Mouse (Mus musculus) colon, adult 2 months (tissue): Measurements from ENCODE around the gene Vmn1r137. TPM values are rescaled to one million over a fixed set of nuclear protein-coding genes. Genes with fewer than 3 reads are reported as not detected.

ENCODE experiments used
- polyA plus RNA-seq: library from polyadenylated mRNA; depleted of rRNA; stranded (reverse); fragments of >200 nt; gene quantifications from 2 replicates; pipeline ENCODE4 v1.2.3, GENCODE M21; 2012; rRNA removed

The Vmn1r137 gene
- polyA plus RNA-seq: not detected in 2 replicates

DNA sequence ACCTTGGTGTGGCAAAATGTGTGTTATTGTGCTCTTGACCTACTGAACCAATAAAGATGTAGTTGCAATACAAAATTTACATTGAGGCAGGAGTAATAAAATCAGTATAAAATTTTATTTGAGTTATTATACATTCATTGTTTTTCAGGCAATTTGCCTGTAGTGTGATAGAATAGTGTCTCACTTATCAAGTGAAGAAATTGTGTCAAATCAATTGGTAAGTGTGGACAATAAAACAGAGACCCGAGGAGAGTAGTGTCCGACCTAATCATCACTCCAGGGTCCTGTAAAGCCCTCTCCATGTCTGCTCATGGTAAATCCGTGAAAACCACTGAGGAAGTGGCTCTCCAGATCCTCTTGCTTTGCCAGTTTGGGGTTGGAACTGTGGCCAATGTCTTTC, at the start of gene Vmn1r137:
Vmn1r137 (plus strand) TSS at position 301 of the 400 bp plus-strand sequence.

DNA sequence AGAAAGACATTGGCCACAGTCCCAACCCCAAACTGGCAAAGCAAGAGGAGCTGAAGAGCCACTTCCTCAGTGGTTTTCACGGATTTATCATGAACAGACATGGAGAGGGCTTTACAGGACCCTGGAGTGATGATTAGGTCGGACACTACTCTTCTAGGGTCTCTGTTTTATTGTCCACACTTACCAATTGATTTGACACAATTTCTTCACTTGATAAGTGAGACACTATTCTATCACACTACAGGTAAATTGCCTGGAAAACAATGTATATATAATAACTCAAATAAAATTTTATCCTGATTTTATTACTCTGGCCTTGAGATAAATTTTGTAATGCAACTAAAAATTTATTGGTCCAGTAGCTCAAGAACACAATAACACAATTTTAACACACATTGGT, 34.4 kb downstream of the Vmn1r137 start, which contains the start of gene Vmn1r138:
Vmn1r138 (minus strand) TSS at position 101 of the 400 bp plus-strand sequence.

Other genes with a start within 250 kb of the Vmn1r137 start
- gene Gm4175, start 233.1 kb upstream of the Vmn1r137 start, polyA plus RNA-seq: not detected in 2 replicates
- gene Gm4177, start 197.9 kb upstream of the Vmn1r137 start, polyA plus RNA-seq: not detected in 2 replicates
- not detected in 2 replicates for gene Vmn1r135, start 162.2 kb upstream of the Vmn1r137 start, polyA plus RNA-seq
- gene Gm5725, start 150.3 kb upstream of the Vmn1r137 start, polyA plus RNA-seq: not detected in 2 replicates
- not detected in 2 replicates for gene Gm5891, start 73.3 kb upstream of the Vmn1r137 start, polyA plus RNA-seq
- not detected in 2 replicates for gene Vmn1r138, start 34.3 kb downstream of the Vmn1r137 start, polyA plus RNA-seq
- gene Gm6176, start 61.7 kb downstream of the Vmn1r137 start, polyA plus RNA-seq: not detected in 2 replicates
- gene Vmn1r139, start 74.5 kb downstream of the Vmn1r137 start, polyA plus RNA-seq: not detected in 2 replicates
- gene Gm16451, start 123.7 kb downstream of the Vmn1r137 start, polyA plus RNA-seq: not detected in 2 replicates
- gene Gm10666, start 140.2 kb downstream of the Vmn1r137 start, polyA plus RNA-seq: not detected in 2 replicates
- not detected in 2 replicates for gene Vmn1r142, start 169.4 kb downstream of the Vmn1r137 start, polyA plus RNA-seq
- not detected in 2 replicates for gene Vmn1r143, start 194.8 kb downstream of the Vmn1r137 start, polyA plus RNA-seq
- not detected in 2 replicates for gene Gm8653, start 206.7 kb downstream of the Vmn1r137 start, polyA plus RNA-seq
- gene Gm8453, start 234.9 kb downstream of the Vmn1r137 start, polyA plus RNA-seq: not detected in 2 replicates